Mouse (Mus musculus): ENCODE measurements around the gene Szt2.

The Szt2 gene

DNA sequence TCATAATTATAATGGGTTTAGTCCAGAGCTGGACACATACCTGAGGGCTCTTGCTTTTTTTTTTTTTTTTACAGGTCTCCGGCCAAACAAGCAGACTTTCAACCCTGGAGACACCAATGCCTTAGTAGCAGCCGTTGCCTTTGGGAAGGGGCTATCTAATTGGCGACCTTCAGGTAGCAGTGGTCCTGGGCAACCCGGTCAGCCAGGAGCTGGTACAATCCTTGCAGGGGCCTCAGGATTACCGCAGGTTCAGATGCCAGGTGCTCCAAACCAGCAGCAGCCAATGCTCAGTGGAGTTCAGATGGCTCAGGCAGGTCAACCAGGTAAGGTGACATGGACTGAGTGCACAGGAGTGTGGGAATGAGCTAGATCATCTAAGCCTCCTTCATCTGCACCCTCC lies 4.5 kb upstream of the Szt2 start:
- DNase-seq (ENCODE audit: low spot score in 2 of 2) = no peak

- DNase-seq (ENCODE audit: low spot score in 2 of 2) = no peak
Observed at GRCm38 (mm10) chr4:118410871-118411270, 1.8 kb upstream of the Szt2 start.

DNA sequence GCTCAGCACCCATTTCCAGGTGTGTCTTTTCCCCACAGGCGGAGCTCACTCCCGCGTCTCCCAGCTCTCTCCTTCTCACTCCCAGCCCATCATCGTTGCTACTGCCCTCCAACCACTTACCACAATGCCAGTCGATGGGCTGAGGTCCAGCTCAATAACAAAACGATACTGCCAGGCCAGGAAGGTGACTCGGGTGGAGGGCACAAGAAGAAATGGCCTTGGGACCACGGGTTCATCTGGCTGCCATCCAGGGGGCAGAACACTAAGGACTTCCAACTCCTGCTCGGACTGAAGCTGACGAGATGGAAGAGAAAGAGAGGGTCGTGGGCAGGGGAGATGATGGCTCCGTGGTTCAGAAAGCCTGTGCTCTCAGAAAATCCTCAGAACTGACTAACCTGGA lies 6.4 kb downstream of the Szt2 start:
- no peak for DNase-seq (ENCODE audit: low spot score in 2 of 2)

DNA sequence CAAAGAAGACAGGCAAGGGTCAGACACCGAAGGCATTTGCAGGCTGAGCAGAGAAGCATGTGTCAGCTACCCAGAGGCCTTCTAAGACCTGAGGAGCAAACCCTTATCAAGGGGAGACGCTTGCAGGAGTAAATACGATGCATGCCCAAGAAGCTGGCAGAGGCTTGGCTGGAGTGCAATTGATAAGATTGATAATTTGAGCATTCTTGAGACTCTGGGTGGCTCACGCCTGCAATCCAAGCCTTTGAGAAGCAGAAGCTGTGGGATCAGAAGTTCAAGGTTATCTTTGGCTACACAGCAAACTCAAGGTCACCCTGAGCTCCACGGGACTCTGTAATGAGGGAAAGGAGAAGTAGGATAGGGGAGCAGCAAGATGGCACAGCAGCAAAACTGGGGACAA lies 7.2 kb downstream of the Szt2 start:
- no peak for DNase-seq (ENCODE audit: low spot score in 2 of 2)

DNA sequence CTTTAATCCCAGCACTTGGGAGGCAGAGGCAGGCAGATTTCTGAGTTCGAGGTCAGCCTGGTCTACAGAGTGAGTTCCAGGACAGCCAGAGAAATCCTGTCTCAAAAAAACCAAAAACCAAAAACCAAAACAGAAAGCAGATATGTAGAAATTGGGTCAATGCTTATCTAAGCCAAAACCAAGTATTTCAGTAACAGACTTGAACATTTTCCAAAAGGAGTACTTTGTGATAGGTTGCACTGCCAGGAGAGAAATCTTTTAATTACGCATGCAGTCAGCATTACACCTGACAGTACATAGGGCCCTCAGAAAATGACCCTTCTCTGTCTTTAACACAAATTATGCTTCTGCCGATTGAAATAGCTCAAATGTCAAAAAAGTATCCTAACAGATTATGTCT lies 7.7 kb downstream of the Szt2 start:
- no peak for DNase-seq (ENCODE audit: low spot score in 2 of 2)

- no peak for DNase-seq (ENCODE audit: low spot score in 2 of 2)
Observed at GRCm38 (mm10) chr4:118398400-118398799, 10.7 kb downstream of the Szt2 start.

GRCm38 (mm10) chr4:118396433-118396832 lies 12.6 kb downstream of the Szt2 start:
- no peak for DNase-seq (ENCODE audit: low spot score in 2 of 2)

DNA sequence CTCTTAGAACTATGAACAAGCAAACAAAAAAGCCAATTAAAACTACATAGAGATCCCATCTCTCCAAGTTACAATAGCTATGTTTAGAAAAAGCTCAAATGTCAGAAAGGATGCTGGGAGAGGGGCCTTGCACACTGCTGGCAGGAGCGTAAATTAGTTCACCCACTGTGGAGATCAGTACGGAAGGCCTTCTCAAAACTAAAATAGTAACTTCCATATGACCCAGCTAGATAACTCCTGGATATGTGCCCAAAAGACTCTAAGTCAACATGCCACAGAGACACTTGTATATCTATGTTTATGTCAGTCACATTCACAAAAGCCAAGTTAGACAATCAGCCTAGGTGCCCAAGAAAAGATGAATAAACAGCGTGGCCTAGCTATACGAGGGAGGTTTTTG lies 13.8 kb downstream of the Szt2 start:
- no peak for DNase-seq (ENCODE audit: low spot score in 2 of 2)

GRCm38 (mm10) chr4:118394505-118394904 lies 14.6 kb downstream of the Szt2 start:
- DNase-seq (ENCODE audit: low spot score in 2 of 2) = no peak

DNA sequence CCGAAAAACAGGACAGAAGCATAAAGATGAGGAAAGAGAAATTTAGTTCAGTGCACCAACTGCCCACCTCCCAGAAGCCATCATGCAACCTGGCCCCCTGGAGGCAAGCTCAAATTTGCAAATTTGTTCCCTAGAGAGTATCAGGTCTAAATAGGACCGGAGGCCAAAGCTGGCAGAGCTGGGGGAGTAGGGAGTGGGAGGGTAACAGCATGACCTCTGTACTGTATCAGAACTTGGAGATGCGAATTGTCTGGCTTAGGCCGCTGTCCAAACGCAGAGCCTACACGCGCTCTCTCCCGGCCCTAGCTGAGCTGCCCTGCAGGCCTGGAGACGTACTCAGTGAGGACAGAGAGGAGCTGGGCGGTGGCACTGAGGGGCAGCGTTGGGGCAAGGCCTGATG lies 18.9 kb downstream of the Szt2 start:
- DNase-seq (ENCODE audit: low spot score in 2 of 2) = no peak

- no peak for DNase-seq (ENCODE audit: low spot score in 2 of 2)
Observed at GRCm38 (mm10) chr4:118387316-118387715, 21.8 kb downstream of the Szt2 start.

DNA sequence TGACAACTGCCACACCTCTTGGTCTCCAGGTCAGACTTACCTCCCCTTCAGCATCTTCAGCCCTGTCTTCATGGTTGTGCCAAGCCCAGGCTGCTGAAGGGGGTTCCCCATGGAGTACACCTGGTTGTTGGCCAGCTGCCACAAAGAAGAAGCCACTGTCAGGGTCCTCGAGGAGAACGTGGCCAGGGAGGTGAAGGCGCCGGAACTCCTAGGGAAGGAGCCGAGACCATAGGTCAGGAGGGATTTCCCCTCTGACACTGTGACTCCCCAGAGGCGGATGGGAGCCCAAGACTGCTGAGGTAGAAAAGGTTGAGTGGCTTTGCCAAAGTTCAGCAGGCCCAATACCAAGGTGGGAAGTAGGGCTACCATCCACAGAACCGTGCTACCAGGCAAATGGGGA lies 25.8 kb downstream of the Szt2 start:
- no peak for DNase-seq (ENCODE audit: low spot score in 2 of 2)

DNA sequence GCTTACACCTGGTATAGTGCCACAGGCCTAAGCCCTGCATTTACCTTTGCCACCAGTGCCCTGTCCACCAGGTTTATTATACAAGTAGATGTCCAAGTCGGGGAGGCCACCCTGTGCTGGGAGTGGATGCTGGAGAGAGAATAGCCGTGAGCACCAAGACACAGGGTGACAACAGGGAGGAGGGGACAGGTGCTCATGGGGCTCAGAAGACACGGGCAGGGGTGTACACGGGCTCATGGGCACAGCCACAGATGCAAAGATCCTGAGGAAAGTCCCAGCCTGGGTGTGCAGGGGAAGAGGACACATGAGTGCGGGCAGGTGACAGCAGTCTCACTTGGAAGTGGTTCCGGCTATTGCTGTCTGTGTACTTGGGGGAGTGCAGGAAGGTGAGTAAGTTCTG lies 33.1 kb downstream of the Szt2 start:
- DNase-seq (ENCODE audit: low spot score in 2 of 2) = no peak

GRCm38 (mm10) chr4:118371822-118372221 lies 37.3 kb downstream of the Szt2 start:
- no peak for DNase-seq (ENCODE audit: low spot score in 2 of 2)

DNA sequence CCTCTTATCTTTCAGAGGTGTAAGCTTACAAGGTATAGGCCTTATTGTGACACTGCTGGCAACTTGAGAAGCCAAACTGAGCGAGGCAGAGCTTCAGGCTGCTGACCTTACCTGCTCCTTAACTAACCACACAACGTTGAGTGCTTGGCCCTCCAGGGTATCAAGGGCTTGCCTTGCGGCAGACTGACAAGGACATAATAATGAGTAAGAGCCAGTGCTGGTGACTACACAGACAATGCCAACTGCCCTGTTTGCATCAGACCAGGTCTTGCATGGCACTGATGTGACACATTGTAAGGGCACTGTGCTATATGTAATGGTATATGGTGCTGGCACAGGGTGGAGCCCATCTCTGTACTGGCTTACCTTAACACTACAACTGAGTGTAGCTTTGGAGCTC lies 40.5 kb downstream of the Szt2 start:
- no peak for DNase-seq (ENCODE audit: low spot score in 2 of 2)

- DNase-seq (ENCODE audit: low spot score in 2 of 2) = no peak
Observed at GRCm38 (mm10) chr4:118367551-118367950, 41.5 kb downstream of the Szt2 start.

DNA sequence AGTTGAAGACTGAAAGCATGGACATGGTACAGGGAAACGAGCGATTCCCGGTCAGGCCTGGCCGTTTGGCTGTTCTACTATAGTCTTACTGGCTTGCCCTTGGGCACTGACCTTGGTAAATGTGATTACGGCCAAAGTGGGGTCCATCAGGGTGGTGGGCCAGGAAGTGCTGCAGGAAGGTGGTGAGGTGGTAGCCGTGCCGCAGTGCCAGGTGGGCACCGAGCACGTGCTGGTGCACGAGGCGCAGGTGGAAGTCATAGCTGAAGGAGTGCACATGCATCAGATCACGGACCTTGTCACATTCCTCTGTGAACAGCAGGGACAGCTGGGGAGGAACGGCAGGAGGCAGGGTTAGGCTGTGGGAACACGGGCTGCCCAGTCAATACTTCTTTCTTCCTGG lies 43.1 kb downstream of the Szt2 start:
- DNase-seq (ENCODE audit: low spot score in 2 of 2) = no peak

DNA sequence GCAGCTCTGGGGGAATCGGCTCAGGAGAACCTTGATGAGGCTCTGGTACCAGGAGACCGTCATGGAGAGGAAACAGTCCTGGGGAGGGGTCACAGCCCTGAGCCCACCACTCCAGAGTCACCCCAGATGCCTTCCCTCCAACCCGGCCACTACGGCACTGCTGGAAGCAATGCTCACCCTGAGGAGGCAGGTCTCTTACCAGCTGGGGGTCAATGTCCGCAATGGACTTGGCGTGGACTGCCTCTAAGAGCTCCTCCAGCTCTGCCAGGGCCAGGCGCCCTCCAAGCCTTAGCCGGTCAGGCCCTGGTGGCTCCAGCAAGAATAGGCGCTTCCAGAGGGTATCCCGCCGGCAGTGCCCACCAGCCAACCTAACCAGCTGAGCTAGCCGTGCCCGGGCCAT lies 44.4 kb downstream of the Szt2 start:
- DNase-seq (ENCODE audit: low spot score in 2 of 2) = no peak

DNA sequence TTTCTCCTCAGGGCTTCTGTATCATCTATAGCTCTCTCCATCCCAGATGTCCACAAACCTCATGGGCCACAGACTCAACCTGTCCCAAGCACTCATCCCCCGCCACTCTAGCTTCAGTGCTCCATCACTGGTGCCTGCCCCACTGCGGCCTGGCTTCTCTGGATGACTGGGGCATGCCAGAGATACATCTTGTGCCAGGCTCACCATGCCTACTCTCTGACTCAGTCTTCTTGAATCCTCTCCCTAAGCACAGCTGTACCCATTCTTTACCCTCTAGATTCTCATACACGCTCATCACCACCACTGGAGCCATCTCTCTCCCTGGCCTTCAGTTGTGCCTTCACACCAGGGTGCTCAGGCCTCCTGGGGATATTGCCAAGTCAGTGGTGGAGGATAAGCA lies 45.1 kb downstream of the Szt2 start:
- no peak for DNase-seq (ENCODE audit: low spot score in 2 of 2)

- DNase-seq (ENCODE audit: low spot score in 2 of 2) = no peak
Observed at GRCm38 (mm10) chr4:118362879-118363278, 46.2 kb downstream of the Szt2 start.

DNA sequence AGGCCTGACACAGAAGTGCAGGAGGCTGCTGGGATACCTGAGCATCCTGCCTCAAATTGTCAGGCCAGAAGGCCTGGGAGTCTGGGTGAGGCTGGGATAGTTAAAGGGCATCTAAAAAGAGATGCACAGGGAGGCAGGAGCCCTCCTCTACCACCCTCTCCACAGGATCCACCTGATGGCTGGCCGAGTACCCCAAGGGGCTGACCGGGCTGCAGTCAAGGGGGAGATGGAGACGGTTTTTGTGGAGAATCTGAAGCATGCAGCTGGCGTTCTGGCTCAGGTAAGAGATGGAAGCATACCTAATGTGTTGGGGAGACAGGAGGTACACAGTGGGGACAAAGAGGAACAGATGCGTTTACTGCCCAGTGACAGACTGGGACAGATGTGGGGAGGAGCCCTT lies 47.6 kb downstream of the Szt2 start:
- DNase-seq (ENCODE audit: low spot score in 2 of 2) = no peak

DNA sequence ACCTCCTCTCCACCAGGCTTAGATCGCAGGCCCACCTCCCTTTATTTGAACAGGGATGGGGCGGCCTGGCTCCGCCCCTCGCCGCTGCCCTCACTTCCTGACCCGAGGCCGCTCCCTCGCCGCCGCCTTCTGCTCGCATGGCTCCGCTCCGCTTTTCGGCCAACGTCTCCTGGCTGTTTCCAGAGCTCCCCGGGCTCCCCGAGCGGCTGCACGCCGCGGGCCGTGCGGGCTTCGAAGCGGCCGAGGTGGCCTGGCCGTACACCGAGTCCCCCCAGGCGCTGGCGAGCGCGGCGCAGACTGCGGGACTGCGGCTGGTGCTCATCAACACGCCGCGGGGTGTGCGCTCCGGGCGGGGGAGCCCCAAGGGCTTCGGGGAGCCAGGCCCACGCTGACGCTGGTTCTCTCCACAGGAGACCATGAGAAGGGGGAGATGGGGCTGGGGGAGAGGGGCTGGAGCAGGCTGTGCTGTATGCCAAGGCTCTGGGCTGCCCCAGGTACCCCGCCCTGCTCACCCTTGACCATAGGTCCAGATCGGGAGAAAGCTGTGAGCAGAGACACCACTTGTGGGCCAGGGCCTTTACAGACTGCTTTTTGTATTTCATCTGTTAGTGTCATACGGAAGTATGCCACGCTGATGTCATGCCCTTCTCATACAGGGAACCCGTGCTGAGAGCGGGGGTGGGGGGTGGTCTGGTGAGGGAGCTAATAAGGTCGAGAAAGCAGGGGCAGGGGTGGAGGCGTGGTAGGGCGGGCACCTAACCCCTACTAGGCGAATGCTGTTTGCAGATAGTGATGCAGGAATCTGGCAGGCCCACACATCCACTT lies 49.0 kb downstream of the Szt2 start:
- DNase-seq (ENCODE audit: low spot score in 2 of 2) = peak; percentile 58 to 68

DNA sequence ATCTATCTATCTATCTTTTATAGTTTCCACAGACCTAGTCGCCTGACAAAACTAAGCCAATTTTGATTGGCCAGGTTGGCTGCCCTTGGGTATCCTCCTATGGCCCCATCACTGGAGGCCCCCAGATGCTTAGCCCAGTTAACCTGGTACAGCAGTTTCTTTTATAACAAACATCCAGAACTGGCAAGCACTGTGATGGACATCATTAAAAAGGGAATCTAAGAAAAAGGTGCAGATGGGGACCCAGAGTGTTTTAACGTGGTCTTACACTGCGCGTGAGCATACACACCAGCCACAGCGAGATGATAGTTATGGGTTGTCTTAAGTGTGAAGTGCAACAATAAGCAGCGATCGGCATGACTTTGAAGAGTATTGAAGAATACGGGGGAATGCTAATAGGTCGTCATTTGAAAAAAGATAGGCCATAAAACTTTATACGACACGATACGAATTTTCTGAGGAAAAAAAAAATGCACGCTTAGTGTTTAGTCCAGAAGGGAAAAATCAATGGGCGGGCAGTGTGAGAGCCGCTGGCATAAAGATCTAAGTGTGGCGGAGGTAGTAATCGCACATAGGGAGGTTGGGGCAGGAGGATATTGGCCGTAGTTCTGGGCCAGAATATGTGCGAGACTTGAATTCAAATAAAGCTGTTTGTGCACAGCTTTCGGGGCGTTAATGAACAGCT lies 49.7 kb downstream of the Szt2 start:
- no peak for DNase-seq (ENCODE audit: low spot score in 2 of 2)

Measured in thymus, postnatal 10 days (tissue).